Comparison of ENCODE assay signal across 10 mouse cellular contexts in genomic region chr16:8676800-8677199, GRCm38 (mm10). TPM values are rescaled to one million over a fixed set of nuclear protein-coding genes. Genes with fewer than 3 reads are reported as not detected.
DNase-seq lines count a peak whose midpoint lies in the region; ATAC-seq and TF ChIP-seq lines count a peak whose summit lies in the region.
"Had no signal": no experiment of that assay in that cellular context is flagged by ENCODE, and none has a peak within 500 bp of the region (broad histone marks: within the 10 kb centered on the region; RNA-seq: fewer than 3 reads in every experiment).

No protein-coding gene starts in this region.

- no peak overlapping the region for H3K27ac ChIP-seq in limb, embryonic 11.5 days (replicated peaks; ENCODE audit: low read depth, low read length)
- H3K27ac ChIP-seq: heart, embryonic 15.5 days had no signal

- peak; percentile 85 for TF ChIP-seq CTCF in E14TG2a.4 (conservative IDR thresholded peaks at IDR 0.05; ENCODE audit: low read length)

- 53% methylated on average over 4 of the region's 4 CpGs for WGBS in limb, embryonic 11.5 days

- no peaks in the 10 kb centered on the region for H3K9me3 ChIP-seq in E14TG2a.4 (ENCODE audit: low read length)
- no peaks in the 10 kb centered on the region for H3K9me3 ChIP-seq in limb, embryonic 11.5 days (ENCODE audit: control insufficient read depth, low read length)
- H3K9me3 ChIP-seq: heart, embryonic 15.5 days had no signal

- DNase-seq in adrenal gland, adult 18-20 months (ENCODE audit: low spot score in 2 of 2): peak; percentile 45 to 58
- no peak for DNase-seq in adrenal gland, adult 8-10 months
- peak; percentile 63 to 67 for DNase-seq in kidney, postnatal 4 days
- no peak for DNase-seq in kidney, adult 8-10 months
- peak; percentile 64 to 72 for DNase-seq in cerebellum, postnatal 25 days
- DNase-seq in limb, embryonic 11.5 days (ENCODE audit: low spot score): peak; percentile 47
- peak; percentile 61 for DNase-seq in right cerebral cortex, postnatal 4 days

- H3K4me2 ChIP-seq in limb, embryonic 11.5 days (ENCODE audit: low read depth, severe bottlenecking): no peak overlapping the region
- H3K4me2 ChIP-seq: heart, embryonic 15.5 days had no signal

- no peak overlapping the region for H3K9ac ChIP-seq in limb, embryonic 11.5 days (ENCODE audit: low read length)
- H3K9ac ChIP-seq: heart, embryonic 15.5 days had no signal

- H3K4me3 ChIP-seq in E14TG2a.4 (replicated peaks; ENCODE audit: low read length): no peak overlapping the region
- no peak overlapping the region for H3K4me3 ChIP-seq in limb, embryonic 11.5 days (ENCODE audit: low read depth, low read length)
- H3K4me3 ChIP-seq: heart, embryonic 15.5 days; myocyte had no signal

- H3K4me1 ChIP-seq in E14TG2a.4 (replicated peaks; ENCODE audit: low read depth, low read length): peaks cover 18% of the 10 kb centered on the region; the same call in 1 of the 2 replicates
- no peaks in the 10 kb centered on the region for H3K4me1 ChIP-seq in limb, embryonic 11.5 days (ENCODE audit: control insufficient read depth, insufficient read depth, low read length)

- no peak for ATAC-seq in limb, embryonic 11.5 days (ENCODE audit: insufficient number of reproducible peaks, low FRiP score, low TSS enrichment, low read depth)

- peaks cover 16% of the 10 kb centered on the region for H3K27me3 ChIP-seq in E14TG2a.4 (ENCODE audit: insufficient read depth, low read length)
- H3K27me3 ChIP-seq in limb, embryonic 11.5 days (ENCODE audit: control insufficient read depth, insufficient read depth, low read length): 0 out of 2 replicates have a peak, but pooled peaks cover 2% of the 10 kb centered on the region

- H3K36me3 ChIP-seq in E14TG2a.4 (ENCODE audit: insufficient read depth, low read length): no peaks in the 10 kb centered on the region
- H3K36me3 ChIP-seq in limb, embryonic 11.5 days (ENCODE audit: control insufficient read depth, insufficient read depth, low read length): no peaks in the 10 kb centered on the region
- H3K36me3 ChIP-seq: heart, embryonic 15.5 days had no signal

RNA-seq across cellular contexts. Expression of gene Gm5767, which starts 3.8 kb away (rescaled TPM):
- total RNA-seq in adrenal gland, adult 18-20 months (2021): not detected
- not detected for total RNA-seq in adrenal gland, adult 8-10 months (2022)
- polyA plus RNA-seq in limb, embryonic 11.5 days (2014; fragmentation: Nextera tagmentation; extraction: Ambion mirVana): not detected in 2 replicates
- polyA plus RNA-seq: heart, embryonic 15.5 days had no signal

RNA-seq across cellular contexts. Expression of gene Carhsp1, which starts 4.8 kb away (rescaled TPM):
- total RNA-seq in adrenal gland, adult 18-20 months (2021): 100 to 1,000 TPM in 1 of 2 experiments, 10 to 100 TPM in 1; 61.8 to 134 TPM
- 100 to 1,000 TPM in 2 of 4 experiments, 10 to 100 TPM in 2; 47.3 to 133 (median 83.9) TPM for total RNA-seq in adrenal gland, adult 8-10 months (2022)
- 53.4 and 53.6 TPM in 2 replicates for polyA plus RNA-seq in limb, embryonic 11.5 days (2014; fragmentation: Nextera tagmentation; extraction: Ambion mirVana)

RNA-seq across cellular contexts. Expression of gene Tmem186, which starts 39.3 kb away (rescaled TPM):
- total RNA-seq in adrenal gland, adult 18-20 months (2021): 10 to 100 TPM; 16.5 to 20.2 TPM
- total RNA-seq in adrenal gland, adult 8-10 months (2022): 10 to 100 TPM; 22.7 to 24.9 (median 23.8) TPM
- 17.2 and 17.5 TPM in 2 replicates for polyA plus RNA-seq in limb, embryonic 11.5 days (2014; fragmentation: Nextera tagmentation; extraction: Ambion mirVana)

RNA-seq across cellular contexts. Expression of gene Pmm2, which starts 39.3 kb away (rescaled TPM):
- total RNA-seq in adrenal gland, adult 18-20 months (2021): 10 to 100 TPM; 57.0 to 57.3 TPM
- 10 to 100 TPM; 56.5 to 79.9 (median 70.5) TPM for total RNA-seq in adrenal gland, adult 8-10 months (2022)
- 43.7 and 48.5 TPM in 2 replicates for polyA plus RNA-seq in limb, embryonic 11.5 days (2014; fragmentation: Nextera tagmentation; extraction: Ambion mirVana)

Comparison
In these comparisons a context has a peak if more than half of its experiments do, and no peak if none do; other contexts are left out.
1. DNase-seq: peak in adrenal gland, adult 18-20 months (2 of 2), kidney, postnatal 4 days (2 of 2), cerebellum, postnatal 25 days (2 of 2), limb, embryonic 11.5 days (single experiment) and right cerebral cortex, postnatal 4 days (single experiment); none in adrenal gland, adult 8-10 months (single experiment) and kidney, adult 8-10 months (0 of 2).